Mouse (Mus musculus) limb, embryonic 12.5 days (tissue): ENCODE data around the gene Hist4h4. TPM values are rescaled to one million over a fixed set of nuclear protein-coding genes. Genes with fewer than 3 reads are reported as not detected.

Experiments used
- ATAC-seq: fragments of 200-750 bp; cut with Nextera tagmentation; 2 replicates; pipeline ENCODE4 v1.8.0; 2017; ENCODE audit warnings: low read depth, moderate TSS enrichment; ENCODE audit not compliant: insufficient number of reproducible peaks, insufficient read depth, low FRiP score, low TSS enrichment
- H3K27ac ChIP-seq: fragments of 300-500 bp; sonication (generic); 2 replicates; pipeline ENCODE4 v1.5.1; 2016; ENCODE audit warnings: mild to moderate bottlenecking, moderate library complexity
- H3K27me3 ChIP-seq: fragments of 300-500 bp; sonication (generic); 2 replicates; pipeline ENCODE4 v1.6.1; 2016; ENCODE audit warnings: mild to moderate bottlenecking, moderate library complexity
- H3K36me3 ChIP-seq: fragments of 300-500 bp; sonication (generic); 2 replicates; pipeline ENCODE4 v1.6.1; 2016; ENCODE audit warnings: mild to moderate bottlenecking, moderate library complexity
- H3K4me1 ChIP-seq: fragments of 300-500 bp; sonication (generic); replicated peaks from 2 replicates; pipeline ENCODE4 v1.6.1; 2016
- H3K4me2 ChIP-seq: fragments of 300-500 bp; sonication (generic); 2 replicates; pipeline ENCODE4 v1.6.1; 2016; ENCODE audit warnings: mild to moderate bottlenecking, moderate library complexity
- H3K4me3 ChIP-seq: fragments of 300-500 bp; sonication (generic); replicated peaks from 2 replicates; pipeline ENCODE4 v1.5.1; 2016; ENCODE audit warnings: mild to moderate bottlenecking
- H3K9ac ChIP-seq: fragments of 300-500 bp; sonication (generic); replicated peaks from 2 replicates; pipeline ENCODE4 v1.6.1; 2016; ENCODE audit warnings: mild to moderate bottlenecking, moderate library complexity
- H3K9me3 ChIP-seq: fragments of 300-500 bp; sonication (generic); 2 replicates; pipeline ENCODE4 v1.6.1; 2016; ENCODE audit warnings: mild to moderate bottlenecking, moderate library complexity
- WGBS: fragments of 180-500 bp; shearing (Covaris S2); methylation state at CpG from one replicate; pipeline ENCODE4 v1.1.7; 2016; 5-methylcytosine and 5-hydroxymethylcytosine counted together
- polyA plus RNA-seq: library from polyadenylated mRNA; unstranded; fragments of >200 nt; fragmentation: Nextera tagmentation; extraction: Ambion mirVana; gene quantifications from 2 replicates; pipeline ENCODE4 v1.2.1, GENCODE M21; 2016

Gene Hist4h4
- polyA plus RNA-seq, 1 experiment from 2014 or later: 0.89 TPM

DNA sequence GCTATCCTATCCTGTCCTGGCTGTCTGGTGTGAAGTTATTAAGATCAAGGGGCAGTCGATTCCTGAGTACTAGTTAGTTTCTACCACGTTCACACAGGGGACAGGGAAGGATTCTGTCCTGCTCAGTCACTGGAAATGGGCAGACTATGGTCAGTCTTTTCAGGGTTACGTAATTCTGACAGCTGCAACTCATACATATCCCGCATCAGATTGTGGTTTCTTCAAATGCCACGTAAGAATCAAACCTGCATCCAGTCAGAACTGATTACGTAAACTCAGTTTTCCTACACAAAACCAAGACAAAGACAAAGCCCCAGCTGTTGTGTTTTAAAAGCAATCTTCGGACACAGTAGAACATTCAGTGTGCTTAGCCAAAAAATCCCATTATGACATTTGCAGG lies 11.2 kb upstream of the Hist4h4 start:
- H3K4me3 ChIP-seq: no peak overlapping the region
- no peaks in the 10 kb centered on the region for H3K4me1 ChIP-seq
- peaks cover 94% of the 10 kb centered on the region for H3K36me3 ChIP-seq
- WGBS: 93% methylated on average over 7 of the region's 7 CpGs
- H3K27ac ChIP-seq: no peak overlapping the region
- H3K9me3 ChIP-seq: no peaks in the 10 kb centered on the region
- H3K9ac ChIP-seq: no peak overlapping the region
- no peaks in the 10 kb centered on the region for H3K27me3 ChIP-seq
- H3K4me2 ChIP-seq: no peak overlapping the region
- no peak for ATAC-seq

DNA sequence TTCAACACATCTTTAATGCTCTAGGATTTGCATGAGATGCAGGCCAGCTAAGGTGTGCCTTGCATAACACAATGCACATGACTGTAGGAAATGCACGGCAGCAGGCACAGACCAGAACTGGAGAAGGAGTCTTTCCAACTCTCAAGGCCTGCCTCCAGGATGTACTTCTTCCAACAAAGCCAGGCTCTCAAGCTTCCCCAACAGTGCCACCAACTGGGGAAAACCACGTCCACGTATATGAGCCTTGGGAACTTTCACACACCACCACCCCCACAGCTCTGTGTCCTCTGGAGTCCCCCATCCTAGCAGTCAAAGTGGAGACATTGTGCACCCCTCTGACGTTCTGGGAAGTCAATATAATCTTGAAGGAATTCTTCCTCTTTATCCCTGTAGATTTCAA lies 8.9 kb upstream of the Hist4h4 start:
- Histone ChIP-seq H3K27me3 (no peaks in the 10 kb centered on the region), H3K4me1 (peaks cover 17% of the 10 kb centered on the region), H3K36me3 (peaks cover 73% of the 10 kb centered on the region), H3K9me3 (no peaks in the 10 kb centered on the region), H3K4me2 (no peak overlapping the region), H3K4me3 (no peak overlapping the region), H3K27ac (no peak overlapping the region), H3K9ac (no peak overlapping the region)
- ATAC-seq: no peak
- WGBS: 53% methylated on average over 4 of the region's 4 CpGs

DNA sequence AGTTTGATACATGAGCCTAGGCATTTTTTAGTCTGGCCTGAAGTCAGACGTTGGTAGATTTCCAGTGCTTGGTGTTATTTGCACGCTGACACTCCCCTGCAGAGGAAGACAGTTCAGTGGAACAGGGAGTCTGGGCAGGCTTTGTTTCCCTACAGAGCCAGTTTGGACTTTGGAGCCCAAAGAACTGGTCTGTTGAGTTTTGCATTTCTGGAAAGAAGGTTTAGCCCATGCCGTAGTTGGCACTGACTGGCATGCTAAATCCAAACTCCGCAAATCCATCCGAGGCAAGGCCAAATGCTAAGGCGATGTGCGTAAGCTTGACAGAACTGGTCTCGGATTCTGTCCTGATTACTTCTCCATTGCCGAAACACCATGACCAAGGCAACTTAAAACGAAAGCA lies 7.0 kb upstream of the Hist4h4 start:
- WGBS: 91% methylated on average over 10 of the region's 10 CpGs
- H3K9ac ChIP-seq: no peak overlapping the region
- H3K9me3 ChIP-seq: no peaks in the 10 kb centered on the region
- H3K36me3 ChIP-seq: peaks cover 54% of the 10 kb centered on the region
- no peaks in the 10 kb centered on the region for H3K27me3 ChIP-seq
- ATAC-seq: no peak
- no peak overlapping the region for H3K4me2 ChIP-seq
- H3K4me1 ChIP-seq: peaks cover 22% of the 10 kb centered on the region
- H3K27ac ChIP-seq: no peak overlapping the region
- no peak overlapping the region for H3K4me3 ChIP-seq

DNA sequence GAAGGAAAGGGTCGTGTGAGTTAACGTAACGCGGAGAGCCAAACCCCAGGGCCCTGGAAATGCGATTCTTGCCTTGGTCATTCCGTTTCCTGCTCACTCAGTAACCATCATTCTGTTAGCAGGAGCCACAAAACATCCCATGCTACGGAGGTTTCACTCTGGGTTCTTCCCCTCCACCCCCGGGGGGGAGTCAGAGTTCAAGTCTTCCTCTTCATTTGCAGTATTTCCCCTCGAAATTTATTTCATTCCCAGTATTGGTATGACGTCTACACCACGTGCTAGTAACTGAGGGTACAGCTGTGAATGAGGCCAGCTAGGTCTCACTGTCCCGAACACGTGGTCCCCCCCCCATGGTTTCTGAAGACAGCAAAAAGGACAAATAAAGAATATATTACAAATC lies 5.5 kb upstream of the Hist4h4 start:
- H3K4me1 ChIP-seq: peaks cover 28% of the 10 kb centered on the region
- peak overlapping the region; percentile 94 for H3K4me2 ChIP-seq
- ATAC-seq: no peak
- 78% methylated on average over 13 of the region's 13 CpGs for WGBS
- H3K27me3 ChIP-seq: no peaks in the 10 kb centered on the region
- H3K27ac ChIP-seq: no peak overlapping the region
- H3K36me3 ChIP-seq: peaks cover 41% of the 10 kb centered on the region
- H3K9me3 ChIP-seq: no peaks in the 10 kb centered on the region
- H3K9ac ChIP-seq: no peak overlapping the region
- no peak overlapping the region for H3K4me3 ChIP-seq

DNA sequence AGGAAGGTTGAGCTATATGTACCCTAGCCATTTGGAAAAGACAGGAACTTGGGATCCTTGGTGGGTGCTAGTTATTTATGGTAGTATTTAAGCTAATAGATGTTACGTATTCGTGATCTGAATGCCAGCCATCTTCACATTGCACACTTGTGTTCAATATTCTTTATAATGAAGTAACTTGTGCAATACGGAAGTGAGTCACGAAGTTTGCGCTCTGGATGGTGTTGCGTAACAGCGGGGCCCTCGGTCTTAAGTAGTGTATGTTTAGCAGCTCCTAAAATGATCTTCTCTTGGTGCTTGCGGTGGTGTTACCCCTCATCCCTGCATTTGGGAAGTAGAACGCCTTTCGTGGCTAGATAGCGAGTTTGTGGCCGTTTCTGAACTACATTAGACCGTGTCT lies 4.9 kb upstream of the Hist4h4 start:
- Histone ChIP-seq H3K9ac (peak overlapping the region; percentile 70), H3K4me2 (peak overlapping the region; percentile 94), H3K27me3 (no peaks in the 10 kb centered on the region), H3K9me3 (no peaks in the 10 kb centered on the region), H3K36me3 (peaks cover 35% of the 10 kb centered on the region), H3K27ac (no peak overlapping the region), H3K4me3 (peak overlapping the region; percentile 84), H3K4me1 (peaks cover 28% of the 10 kb centered on the region)
- ATAC-seq: no peak
- 37% methylated on average over 14 of the region's 14 CpGs for WGBS

DNA sequence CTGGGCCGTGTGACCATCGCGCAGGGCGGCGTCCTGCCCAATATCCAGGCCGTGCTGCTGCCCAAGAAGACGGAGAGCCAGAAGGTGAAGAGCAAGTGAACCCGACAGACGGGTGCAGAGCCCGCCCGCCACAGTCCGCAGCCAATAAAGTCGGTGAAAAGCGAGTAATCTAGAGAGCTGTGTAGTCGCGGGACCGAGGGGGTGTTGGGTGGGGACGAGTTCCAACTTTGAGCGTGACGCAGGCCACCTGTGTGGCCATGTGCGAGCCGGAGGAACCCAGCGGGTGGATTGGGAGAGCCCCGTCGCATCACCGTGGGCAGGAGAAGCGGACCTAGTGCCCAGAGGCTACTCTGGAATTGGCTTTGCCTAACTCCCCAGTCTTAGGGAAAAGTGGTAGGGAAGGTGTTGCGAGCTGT lies 4.4 kb upstream of the Hist4h4 start:
- H3K9me3 ChIP-seq: no peaks in the 10 kb centered on the region
- H3K4me2 ChIP-seq: peak overlapping the region; percentile 94
- peak overlapping the region; percentile 84 for H3K4me3 ChIP-seq
- H3K36me3 ChIP-seq: peaks cover 31% of the 10 kb centered on the region
- no peak overlapping the region for H3K27ac ChIP-seq
- peak overlapping the region; percentile 70 for H3K9ac ChIP-seq
- WGBS: 2% methylated on average over 28 of the region's 28 CpGs
- peaks cover 28% of the 10 kb centered on the region for H3K4me1 ChIP-seq
- H3K27me3 ChIP-seq: no peaks in the 10 kb centered on the region
- 0 out of 2 replicates have a peak, but pooled peaks have one; percentile 1 for ATAC-seq

DNA sequence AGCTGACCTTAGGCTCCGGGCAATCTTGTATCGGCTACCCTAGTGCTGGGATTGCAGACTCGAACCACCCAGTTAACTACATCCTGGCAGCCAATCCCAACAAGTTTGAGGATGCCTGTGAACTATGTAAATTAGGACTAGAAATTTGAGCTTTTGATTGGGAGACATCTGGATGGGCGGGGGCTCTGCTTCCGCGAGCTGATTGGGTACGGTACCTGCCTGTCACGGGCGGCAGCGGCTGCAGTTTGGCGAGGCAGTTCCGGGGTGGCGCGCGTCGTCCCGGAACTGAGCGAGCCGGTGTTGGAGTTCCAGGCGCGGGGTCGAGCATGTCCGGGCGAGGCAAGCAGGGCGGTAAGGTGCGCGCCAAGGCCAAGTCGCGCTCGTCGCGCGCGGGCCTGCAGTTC lies 3.8 kb upstream of the Hist4h4 start, which contains the start of gene H2afj:
Gene H2afj, plus strand, starts transcription at position 231 of the 404 bp plus-strand sequence.
- Histone ChIP-seq H3K9me3 (no peaks in the 10 kb centered on the region), H3K4me2 (peak within 1 kb of the TSS; percentile 94), H3K27ac (peak within 1 kb of the TSS; percentile 87), H3K9ac (peak within 1 kb of the TSS; percentile 70), H3K27me3 (no peaks in the 10 kb centered on the region), H3K4me1 (peaks cover 32% of the 10 kb centered on the region), H3K4me3 (peak within 1 kb of the TSS; percentile 84), H3K36me3 (peaks cover 25% of the 10 kb centered on the region)
- WGBS: under 1% methylated on average over 34 of the region's 34 CpGs
- peak; percentile 79 for ATAC-seq

DNA sequence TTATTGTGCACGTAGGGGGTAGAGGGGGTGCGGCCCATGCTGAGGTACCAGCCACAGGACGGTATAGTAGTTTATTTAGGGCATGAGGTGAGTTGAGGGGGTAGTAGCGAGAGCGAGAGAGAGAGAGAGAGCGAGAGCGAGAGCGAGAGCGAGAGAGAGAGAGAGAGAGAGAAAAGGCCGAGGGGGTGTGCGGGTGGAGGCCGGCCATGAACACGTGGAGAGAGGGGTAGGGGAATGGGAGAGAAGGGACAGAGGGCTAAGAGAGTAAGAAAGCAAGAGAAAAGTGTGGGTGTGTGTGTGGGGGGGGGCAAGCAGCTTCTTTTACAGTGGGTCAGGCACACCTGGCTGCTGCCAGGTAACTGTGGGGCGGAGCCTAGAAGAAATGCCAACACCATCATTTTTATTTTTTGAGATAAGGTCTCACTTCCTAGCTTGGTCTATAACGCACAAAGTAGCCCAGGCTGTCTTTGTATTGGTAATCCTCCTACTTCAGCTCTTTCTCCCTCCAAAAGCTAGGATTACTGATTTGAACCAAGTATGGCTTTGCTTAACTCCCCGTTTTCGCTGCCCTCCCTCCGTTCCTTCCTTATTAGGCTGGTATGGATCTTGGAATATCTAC lies 3.3 kb upstream of the Hist4h4 start:
- Histone ChIP-seq H3K4me3 (peak overlapping the region; percentile 84), H3K27ac (peak overlapping the region; percentile 87), H3K4me2 (peak overlapping the region; percentile 94), H3K27me3 (no peaks in the 10 kb centered on the region), H3K4me1 (peaks cover 35% of the 10 kb centered on the region), H3K9ac (peak overlapping the region; percentile 34; the same call in 1 of the 2 replicates), H3K9me3 (no peaks in the 10 kb centered on the region), H3K36me3 (peaks cover 20% of the 10 kb centered on the region)
- peak; percentile 0; the same call in 1 of the 2 replicates for ATAC-seq
- WGBS: 36% methylated on average over 18 of the region's 18 CpGs

DNA sequence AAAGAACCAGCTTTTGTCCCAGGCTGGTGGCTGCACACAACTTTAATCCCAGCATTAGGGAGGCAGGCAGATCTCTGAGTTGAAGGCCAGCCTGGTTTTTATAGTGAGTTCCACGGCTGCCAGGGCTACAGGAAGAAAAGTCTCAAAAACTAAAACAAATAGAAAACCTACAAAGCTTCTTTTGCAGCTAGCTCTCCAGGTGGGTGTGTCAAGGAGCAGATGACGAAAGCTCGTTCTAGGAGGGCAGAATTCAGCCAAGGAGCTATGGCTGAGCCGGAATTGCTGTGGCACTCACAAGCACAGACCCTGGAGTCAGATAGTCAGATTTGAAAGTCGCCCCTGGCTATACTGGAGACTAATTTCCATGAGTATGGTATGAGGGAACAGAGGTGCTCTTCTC lies 2.6 kb upstream of the Hist4h4 start:
- Histone ChIP-seq H3K27ac (peak overlapping the region; percentile 67; the same call in 1 of the 2 replicates), H3K4me2 (peak overlapping the region; percentile 94), H3K9me3 (no peaks in the 10 kb centered on the region), H3K9ac (no peak overlapping the region), H3K4me1 (peaks cover 35% of the 10 kb centered on the region), H3K36me3 (peaks cover 13% of the 10 kb centered on the region), H3K4me3 (no peak overlapping the region), H3K27me3 (no peaks in the 10 kb centered on the region)
- WGBS: 62% methylated on average over 5 of the region's 5 CpGs
- ATAC-seq: no peak

DNA sequence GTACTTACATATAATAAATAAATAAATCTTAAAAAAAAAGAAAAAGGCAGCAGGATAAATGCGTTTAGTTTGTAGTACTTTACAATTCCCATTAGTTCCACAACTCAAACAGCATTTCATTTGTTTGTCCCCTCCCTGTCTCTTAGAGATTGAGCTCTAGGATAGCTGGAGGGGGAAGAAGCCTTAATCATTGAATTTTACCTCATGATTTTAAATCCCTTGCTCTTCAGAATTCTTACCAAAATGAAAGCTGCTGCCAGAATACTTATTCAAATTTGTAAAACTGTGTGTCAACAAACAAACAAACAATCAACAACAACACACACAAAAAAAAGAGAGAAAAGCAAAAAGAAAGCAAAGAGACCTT lies 1.2 kb upstream of the Hist4h4 start:
- no peaks in the 10 kb centered on the region for H3K27me3 ChIP-seq
- H3K4me2 ChIP-seq: no peak overlapping the region
- WGBS: 96% methylated on average over 1 of the region's 1 CpGs
- peaks cover 35% of the 10 kb centered on the region for H3K4me1 ChIP-seq
- peak overlapping the region; percentile 100 for H3K27ac ChIP-seq
- no peak overlapping the region for H3K9ac ChIP-seq
- H3K4me3 ChIP-seq: no peak overlapping the region
- peaks cover 2% of the 10 kb centered on the region; the same call in 1 of the 2 replicates for H3K36me3 ChIP-seq
- no peak for ATAC-seq
- H3K9me3 ChIP-seq: no peaks in the 10 kb centered on the region

DNA sequence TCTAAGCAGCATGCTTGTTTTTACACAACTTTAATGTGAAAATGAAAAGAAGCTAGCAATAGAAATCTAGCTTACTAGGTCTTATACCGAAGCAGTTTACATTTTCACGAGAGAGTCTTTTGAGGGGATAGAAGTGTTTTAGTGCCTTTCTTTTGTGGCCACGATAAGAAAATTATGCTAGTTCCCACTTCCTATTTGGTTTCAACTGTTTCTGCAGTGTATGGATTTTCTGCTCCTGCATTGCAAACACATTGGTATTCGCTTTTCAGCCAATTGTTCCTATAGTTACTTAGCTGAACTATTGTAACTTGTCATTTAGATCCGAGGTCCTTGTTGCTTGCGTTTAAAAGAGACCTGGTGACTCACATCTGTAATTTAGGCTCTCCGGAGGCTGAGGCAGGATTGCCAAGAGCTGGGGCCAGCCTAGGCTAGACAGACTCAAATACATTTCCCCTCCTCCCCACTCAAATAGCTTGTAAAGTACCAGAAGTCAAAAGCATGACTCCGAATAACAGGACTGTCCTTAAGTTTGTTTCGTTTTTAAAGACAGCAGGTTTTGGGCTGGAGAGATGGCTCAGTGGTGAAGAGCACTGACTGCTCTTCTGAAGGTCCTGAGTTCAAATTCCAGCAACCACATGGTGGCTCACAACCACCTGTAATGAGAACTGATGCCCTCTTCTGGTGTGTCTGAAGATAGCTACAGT lies 642 bp upstream of the Hist4h4 start:
- Histone ChIP-seq H3K27me3 (no peaks in the 10 kb centered on the region), H3K36me3 (no peaks in the 10 kb centered on the region), H3K4me1 (peaks cover 30% of the 10 kb centered on the region), H3K4me3 (peak overlapping the region; percentile 63), H3K4me2 (peak overlapping the region; percentile 60), H3K9ac (peak overlapping the region; percentile 52; the same call in 1 of the 2 replicates), H3K27ac (peak overlapping the region; percentile 100), H3K9me3 (no peaks in the 10 kb centered on the region)
- no peak for ATAC-seq
- 34% methylated on average over 9 of the region's 9 CpGs for WGBS
